Mouse (Mus musculus): ENCODE measurements around the gene Gm42417. TPM values are rescaled to one million over a fixed set of nuclear protein-coding genes. Genes with fewer than 3 reads are reported as not detected.

Gene Gm42417
- polyA plus RNA-seq, 1 experiment from 2014 or later: not detected

DNA sequence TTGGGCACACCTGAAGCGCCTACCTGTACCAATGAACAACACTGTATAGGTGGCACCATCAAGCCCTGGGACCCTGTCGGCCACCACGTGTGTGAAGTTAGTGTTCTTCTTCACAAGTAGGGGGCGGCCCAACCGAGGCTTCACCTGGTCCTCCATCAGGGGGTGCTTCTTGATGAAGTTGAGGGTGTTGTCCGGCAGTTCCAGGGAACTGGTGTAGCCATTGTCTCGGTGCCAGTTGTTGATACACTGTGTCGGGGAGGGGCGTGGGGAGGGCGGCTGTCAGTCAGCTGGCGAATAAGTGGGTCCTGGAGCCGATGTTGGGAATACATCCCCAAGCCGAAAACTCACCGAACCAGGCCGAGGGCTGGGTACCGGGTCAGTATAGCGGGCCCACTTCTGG is 12.7 kb upstream of the Gm42417 start:
- peaks cover 55% of the 10 kb centered on the region for H3K4me1 ChIP-seq
- no peak for ATAC-seq (ENCODE audit: low FRiP score, low read depth)
- 91% methylated on average over 17 of the region's 17 CpGs for WGBS

DNA sequence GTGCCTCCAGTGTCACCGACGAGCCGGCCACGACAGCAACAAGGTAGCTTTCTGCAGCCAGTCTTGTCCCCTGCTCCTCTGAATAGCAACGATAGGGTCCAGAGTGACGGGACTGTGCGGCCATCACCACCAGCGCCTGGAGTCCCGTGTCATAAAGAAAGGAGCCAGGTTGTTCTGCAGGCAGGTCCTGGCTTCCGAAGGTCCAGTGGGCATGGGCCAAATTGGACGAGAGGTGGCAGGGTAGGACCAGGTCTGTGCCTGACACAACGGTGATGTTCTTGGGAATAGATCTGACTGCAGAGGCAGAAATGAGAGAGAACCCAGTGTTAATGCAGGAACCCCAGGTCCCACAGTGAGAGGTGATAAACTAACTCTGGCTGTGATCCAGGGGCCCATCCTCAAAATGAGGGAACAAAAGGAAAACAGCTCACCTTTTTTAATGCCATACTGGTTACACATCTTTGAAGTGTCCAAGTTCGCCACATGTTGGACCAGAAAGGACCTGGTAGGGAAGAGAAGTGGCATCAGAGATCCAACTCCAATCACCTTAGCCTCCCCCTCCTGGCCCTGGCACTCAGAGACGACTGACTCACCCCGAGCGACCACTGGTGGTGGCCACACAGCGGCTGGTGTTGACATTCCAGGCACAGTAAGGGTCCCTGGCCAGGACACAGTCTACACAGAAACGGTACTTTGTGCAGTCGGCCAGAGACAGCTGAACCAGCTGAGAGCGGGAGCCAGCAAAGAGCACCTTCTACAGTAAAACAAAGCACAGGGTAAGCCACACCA is 11.0 kb upstream of the Gm42417 start:
- peaks cover 71% of the 10 kb centered on the region for H3K36me3 ChIP-seq
- WGBS: 80% methylated on average over 20 of the region's 20 CpGs
- no peak overlapping the region for H3K4me3 ChIP-seq
- ATAC-seq (ENCODE audit: low FRiP score, low read depth): no peak
- no peaks in the 10 kb centered on the region for H3K27me3 ChIP-seq (replicated peaks)
- H3K9ac ChIP-seq: no peak overlapping the region
- H3K4me2 ChIP-seq (replicated peaks): no peak overlapping the region
- H3K4me1 ChIP-seq: peaks cover 53% of the 10 kb centered on the region
- H3K27ac ChIP-seq: no peak overlapping the region
- no peaks in the 10 kb centered on the region for H3K9me3 ChIP-seq

More for the DNA sequence above, 12.7 kb upstream of the Gm42417 start:
- Histone ChIP-seq H3K9ac (no peak overlapping the region), H3K27ac (no peak overlapping the region), H3K9me3 (no peaks in the 10 kb centered on the region), H3K36me3 (peaks cover 72% of the 10 kb centered on the region), H3K27me3 (replicated peaks) (no peaks in the 10 kb centered on the region), H3K4me3 (no peak overlapping the region), H3K4me2 (replicated peaks) (no peak overlapping the region)

DNA sequence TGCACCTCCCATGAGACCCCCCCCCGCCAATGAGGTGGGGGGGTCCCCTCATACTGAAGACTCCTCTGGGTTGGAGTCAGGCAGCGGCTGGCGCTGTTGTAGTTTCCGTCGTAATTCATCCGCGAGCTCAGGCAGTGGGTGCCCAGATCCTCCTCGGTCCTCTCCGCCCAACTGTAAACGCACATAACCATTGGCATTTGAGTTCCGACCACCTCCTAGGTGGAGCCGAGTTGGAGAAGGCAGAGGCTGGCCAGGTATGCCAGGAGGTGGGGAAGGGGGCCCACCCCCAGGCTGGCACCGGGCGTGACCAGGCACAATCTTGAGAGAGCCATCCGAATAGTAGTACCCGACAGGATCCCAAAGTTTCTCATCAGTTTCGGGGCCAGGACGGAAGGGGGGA is 10.3 kb upstream of the Gm42417 start:
- no peak overlapping the region; the same call in 1 of the 2 replicates for H3K9ac ChIP-seq
- no peaks in the 10 kb centered on the region for H3K27me3 ChIP-seq (replicated peaks)
- H3K27ac ChIP-seq: no peak overlapping the region
- H3K4me3 ChIP-seq: no peak overlapping the region
- H3K36me3 ChIP-seq: peaks cover 63% of the 10 kb centered on the region
- 83% methylated on average over 18 of the region's 18 CpGs for WGBS
- no peak for ATAC-seq (ENCODE audit: low FRiP score, low read depth)
- H3K4me2 ChIP-seq (replicated peaks): no peak overlapping the region
- peaks cover 45% of the 10 kb centered on the region for H3K4me1 ChIP-seq
- no peaks in the 10 kb centered on the region for H3K9me3 ChIP-seq

DNA sequence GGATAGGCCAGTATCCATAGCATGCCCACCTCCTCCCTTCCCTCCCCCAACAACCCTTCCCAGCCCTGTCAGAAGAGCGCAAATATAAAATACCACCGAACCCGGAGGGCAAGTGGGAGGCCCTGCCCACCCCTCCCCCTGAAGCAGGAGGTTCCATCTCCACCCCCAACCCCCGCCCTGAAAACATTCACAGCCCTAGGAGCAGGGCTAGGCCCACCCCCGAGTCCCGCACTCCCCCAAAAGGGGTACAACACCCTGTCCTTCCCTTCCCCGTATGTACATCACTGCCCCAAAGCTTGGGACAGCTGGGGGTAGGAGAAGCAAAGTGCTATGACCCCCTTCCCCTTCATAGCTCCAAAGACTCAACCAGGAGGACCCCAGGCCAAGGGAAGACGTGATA is 9.5 kb upstream of the Gm42417 start:
- peaks cover 38% of the 10 kb centered on the region for H3K4me1 ChIP-seq
- no peaks in the 10 kb centered on the region for H3K27me3 ChIP-seq (replicated peaks)
- no peak overlapping the region for H3K27ac ChIP-seq
- H3K9ac ChIP-seq: 0 out of 2 replicates have a peak overlapping the region, but pooled peaks have one; percentile 18
- peak overlapping the region; percentile 35 for H3K4me2 ChIP-seq (replicated peaks)
- no peaks in the 10 kb centered on the region for H3K9me3 ChIP-seq
- WGBS: 62% methylated on average over 8 of the region's 8 CpGs
- H3K4me3 ChIP-seq: no peak overlapping the region
- ATAC-seq (ENCODE audit: low FRiP score, low read depth): no peak
- H3K36me3 ChIP-seq: peaks cover 56% of the 10 kb centered on the region

DNA sequence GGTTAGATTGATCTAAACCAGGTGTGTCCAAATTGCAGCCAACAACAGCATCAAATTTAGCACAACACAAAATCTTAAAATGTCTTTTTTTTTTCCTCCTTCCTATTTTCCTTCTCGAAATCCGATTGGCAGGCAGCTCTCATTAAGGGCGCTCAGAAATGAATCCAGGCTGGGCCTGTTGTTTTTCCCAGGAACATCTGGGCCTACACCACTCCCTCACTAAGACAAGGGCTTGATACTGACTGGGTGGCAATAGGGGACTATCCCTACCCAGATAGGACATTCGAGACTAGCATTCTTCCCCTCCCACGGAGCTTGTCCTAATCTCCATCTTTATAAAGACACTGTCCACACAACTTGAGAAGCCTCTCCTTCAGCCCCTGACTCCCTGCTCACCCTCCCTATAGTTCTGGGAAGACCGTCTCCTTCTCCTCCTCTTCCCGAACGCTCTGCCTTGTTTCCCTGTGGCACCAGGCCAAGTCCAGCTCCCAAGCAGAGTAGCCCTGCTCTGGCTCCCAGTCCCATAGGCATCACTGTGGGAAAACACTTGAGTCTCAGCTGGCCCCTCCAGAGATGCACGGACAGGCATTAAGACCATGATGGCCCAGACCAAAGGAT is 8.9 kb upstream of the Gm42417 start:
- WGBS: 46% methylated on average over 9 of the region's 9 CpGs
- Histone ChIP-seq H3K4me3 (no peak overlapping the region), H3K27ac (peak overlapping the region; percentile 33; the same call in 1 of the 2 replicates), H3K9me3 (no peaks in the 10 kb centered on the region), H3K4me2 (replicated peaks) (peak overlapping the region; percentile 35; the same call in 1 of the 2 replicates), H3K36me3 (peaks cover 49% of the 10 kb centered on the region), H3K4me1 (peaks cover 36% of the 10 kb centered on the region), H3K27me3 (replicated peaks) (no peaks in the 10 kb centered on the region), H3K9ac (no peak overlapping the region)
- no peak for ATAC-seq (ENCODE audit: low FRiP score, low read depth)

DNA sequence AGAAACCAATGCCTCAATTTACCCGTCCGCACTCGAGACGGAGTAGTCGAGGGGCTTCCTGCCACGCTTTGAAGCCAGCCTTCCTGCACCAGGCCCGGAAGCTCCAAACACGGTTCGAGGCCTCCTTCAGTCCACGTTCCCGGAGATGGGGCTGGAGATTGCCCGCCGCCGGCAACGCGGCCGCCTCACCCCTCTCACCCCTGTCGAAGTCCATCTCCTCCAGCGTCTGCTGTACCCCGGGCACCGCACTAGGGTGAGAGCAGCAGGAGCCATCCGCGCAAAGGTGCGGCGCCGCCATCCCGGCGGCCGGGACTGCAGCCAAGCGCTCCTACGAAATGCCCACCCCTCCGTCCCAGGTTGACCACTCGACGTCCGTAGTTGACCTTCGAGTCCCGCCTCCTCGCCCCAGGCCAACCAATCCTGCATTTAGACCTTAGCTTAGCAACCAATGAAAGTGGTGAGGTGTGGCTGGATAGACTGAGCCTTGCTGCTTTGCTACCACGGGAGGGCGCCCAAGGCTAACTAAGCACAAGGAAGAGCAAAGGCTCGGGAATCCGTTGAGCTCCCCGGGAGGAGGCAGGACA is 7.8 kb upstream of the Gm42417 start, which contains the start of gene Ankrd39:
Gene Ankrd39 (minus strand): TSS at position 558 of the 584 bp plus-strand sequence.
- peak; percentile 95 for ATAC-seq (ENCODE audit: low FRiP score, low read depth)
- Histone ChIP-seq H3K9me3 (no peaks in the 10 kb centered on the region), H3K36me3 (peaks cover 47% of the 10 kb centered on the region), H3K27me3 (replicated peaks) (no peaks in the 10 kb centered on the region), H3K4me3 (peak within 1 kb of the TSS; percentile 61), H3K4me2 (replicated peaks) (peak within 1 kb of the TSS; percentile 69), H3K9ac (peak within 1 kb of the TSS; percentile 73), H3K27ac (peak within 1 kb of the TSS; percentile 38), H3K4me1 (peaks cover 36% of the 10 kb centered on the region)
- under 1% methylated on average over 43 of the region's 43 CpGs for WGBS

DNA sequence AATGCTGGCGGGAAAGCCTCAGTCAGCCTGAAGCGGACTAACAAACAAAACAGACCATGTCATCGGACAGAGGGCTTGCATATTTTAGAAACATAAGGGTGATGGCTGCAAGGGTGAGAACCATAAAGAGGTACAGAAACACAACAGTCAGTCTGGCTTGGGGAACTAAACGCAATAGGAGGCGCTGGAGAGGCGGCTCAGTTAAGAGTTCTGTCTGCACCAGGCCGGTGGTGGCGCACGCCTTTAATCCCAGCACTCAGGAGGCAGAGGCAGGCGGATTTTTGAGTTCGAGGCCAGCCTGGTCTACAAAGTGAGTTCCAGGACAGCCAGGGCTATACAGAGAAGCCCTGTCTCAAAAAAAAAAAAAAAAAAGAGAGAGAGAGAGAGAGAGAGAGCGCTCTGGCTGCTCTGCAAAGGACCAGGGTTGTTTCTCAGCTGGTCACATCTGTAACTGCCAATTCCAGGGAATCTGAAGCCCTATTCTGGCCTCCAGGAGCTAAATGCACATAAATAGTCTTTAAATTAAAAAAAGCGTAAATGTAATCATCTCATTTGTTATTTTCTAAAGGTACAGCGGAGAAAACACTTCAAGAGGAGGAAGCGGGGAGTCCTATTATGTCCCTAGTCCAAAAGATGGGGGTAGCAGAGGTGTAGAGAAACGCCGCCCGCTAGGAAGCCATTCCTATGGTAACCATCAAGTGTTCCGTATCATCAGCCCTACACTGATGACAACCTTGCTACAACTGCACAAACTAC is 6.8 kb upstream of the Gm42417 start:
- ATAC-seq (ENCODE audit: low FRiP score, low read depth): no peak
- no peaks in the 10 kb centered on the region for H3K27me3 ChIP-seq (replicated peaks)
- H3K9ac ChIP-seq: peak overlapping the region; percentile 73
- peaks cover 46% of the 10 kb centered on the region for H3K36me3 ChIP-seq
- H3K27ac ChIP-seq: no peak overlapping the region
- no peaks in the 10 kb centered on the region for H3K9me3 ChIP-seq
- peaks cover 33% of the 10 kb centered on the region for H3K4me1 ChIP-seq
- peak overlapping the region; percentile 61 for H3K4me3 ChIP-seq
- 72% methylated on average over 19 of the region's 19 CpGs for WGBS
- H3K4me2 ChIP-seq (replicated peaks): peak overlapping the region; percentile 69

DNA sequence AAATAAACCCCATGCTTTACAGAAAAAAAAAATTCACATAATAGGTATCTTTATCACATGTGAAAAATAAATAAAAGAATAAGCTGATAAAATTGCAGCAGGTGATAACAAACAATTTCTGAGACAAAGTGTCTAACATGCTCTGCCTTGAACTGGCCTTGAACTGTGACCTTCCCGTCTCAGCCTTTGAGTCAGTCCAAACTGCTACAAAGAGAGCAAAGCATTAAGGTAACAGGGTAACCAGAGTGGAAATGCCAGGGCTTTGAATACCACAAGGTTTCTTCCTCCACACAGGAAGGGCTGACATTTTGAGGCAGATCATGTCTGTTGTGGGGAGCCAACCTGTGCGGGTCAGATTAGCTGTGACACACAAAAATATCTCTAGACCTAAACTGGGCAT is 6.2 kb upstream of the Gm42417 start:
- no peak for ATAC-seq (ENCODE audit: low FRiP score, low read depth)
- H3K36me3 ChIP-seq: peaks cover 44% of the 10 kb centered on the region
- WGBS: 79% methylated on average over 2 of the region's 2 CpGs
- no peak overlapping the region for H3K9ac ChIP-seq
- H3K4me2 ChIP-seq (replicated peaks): no peak overlapping the region
- no peak overlapping the region for H3K27ac ChIP-seq
- no peak overlapping the region for H3K4me3 ChIP-seq
- H3K4me1 ChIP-seq: peaks cover 33% of the 10 kb centered on the region
- no peaks in the 10 kb centered on the region for H3K27me3 ChIP-seq (replicated peaks)
- no peaks in the 10 kb centered on the region for H3K9me3 ChIP-seq

DNA sequence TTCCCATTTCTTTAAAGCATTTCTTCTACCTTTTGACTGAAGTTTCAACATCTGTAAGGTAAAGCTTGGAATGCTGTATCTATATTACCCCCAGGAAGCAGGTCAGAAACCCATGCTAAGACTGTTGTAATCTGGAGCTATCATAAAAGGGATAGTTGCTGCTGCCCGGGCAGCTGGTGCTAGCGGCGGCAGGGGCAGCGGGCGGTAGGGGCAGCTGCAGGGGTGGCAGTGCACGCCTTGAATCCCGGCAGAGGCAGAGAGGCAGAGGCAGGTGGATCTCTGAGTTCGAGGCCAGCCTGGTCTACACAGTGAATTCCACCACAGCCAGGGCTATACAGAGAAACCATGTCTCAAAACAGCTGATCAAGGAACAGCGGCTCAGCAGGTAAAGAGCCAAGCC is 3.7 kb upstream of the Gm42417 start:
- H3K9ac ChIP-seq: no peak overlapping the region
- 90% methylated on average over 9 of the region's 9 CpGs for WGBS
- no peaks in the 10 kb centered on the region for H3K27me3 ChIP-seq (replicated peaks)
- H3K4me2 ChIP-seq (replicated peaks): no peak overlapping the region
- peaks cover 29% of the 10 kb centered on the region for H3K36me3 ChIP-seq
- H3K27ac ChIP-seq: no peak overlapping the region
- no peak overlapping the region for H3K4me3 ChIP-seq
- no peaks in the 10 kb centered on the region for H3K9me3 ChIP-seq
- H3K4me1 ChIP-seq: peaks cover 14% of the 10 kb centered on the region
- ATAC-seq (ENCODE audit: low FRiP score, low read depth): no peak

DNA sequence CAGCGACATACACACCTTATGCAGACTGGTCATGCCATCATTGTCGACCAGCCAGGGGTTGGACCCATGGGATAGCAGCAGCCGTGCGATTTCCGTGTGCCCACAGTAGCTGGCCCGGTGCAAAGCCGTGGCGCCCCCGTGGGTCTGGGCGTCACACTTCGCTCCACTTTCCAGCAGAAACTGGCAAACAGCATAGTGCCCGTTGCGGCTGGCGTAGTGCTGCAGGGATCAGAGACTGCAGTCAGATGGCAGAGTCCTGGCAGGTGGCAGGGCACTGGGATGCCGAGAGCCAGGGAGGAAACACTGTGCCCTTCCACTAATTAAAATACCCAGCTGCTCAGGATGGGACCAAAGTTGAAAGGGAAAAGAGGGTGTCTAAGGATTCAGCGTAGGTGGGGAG is 2.6 kb upstream of the Gm42417 start:
- Histone ChIP-seq H3K27me3 (replicated peaks) (no peaks in the 10 kb centered on the region), H3K9me3 (no peaks in the 10 kb centered on the region), H3K4me3 (no peak overlapping the region), H3K36me3 (peaks cover 29% of the 10 kb centered on the region), H3K4me2 (replicated peaks) (no peak overlapping the region), H3K27ac (no peak overlapping the region), H3K9ac (no peak overlapping the region), H3K4me1 (peaks cover 7% of the 10 kb centered on the region; the same call in 1 of the 2 replicates)
- WGBS: 95% methylated on average over 16 of the region's 16 CpGs
- ATAC-seq (ENCODE audit: low FRiP score, low read depth): no peak

DNA sequence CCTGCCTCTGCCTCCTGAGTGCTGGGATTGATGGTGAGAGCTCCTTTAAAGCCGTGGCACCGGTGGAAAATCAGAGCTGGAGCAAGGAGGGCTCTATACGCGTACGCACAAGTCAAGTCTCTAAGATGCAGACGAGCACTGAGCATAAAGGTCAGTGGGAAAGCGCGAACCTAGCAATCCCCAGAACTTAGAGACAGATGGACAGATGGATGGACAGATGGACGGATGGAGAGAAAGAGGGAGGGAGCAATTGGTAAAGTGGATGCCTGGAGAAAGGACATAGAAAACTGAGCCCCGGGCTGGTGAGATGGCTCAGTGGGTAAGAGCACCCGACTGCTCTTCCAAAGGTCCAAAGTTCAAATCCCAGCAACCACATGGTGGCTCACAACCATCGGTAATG is 1.6 kb upstream of the Gm42417 start:
- Histone ChIP-seq H3K4me1 (no peaks in the 10 kb centered on the region), H3K27me3 (replicated peaks) (no peaks in the 10 kb centered on the region), H3K4me2 (replicated peaks) (no peak overlapping the region), H3K36me3 (peaks cover 29% of the 10 kb centered on the region), H3K9me3 (no peaks in the 10 kb centered on the region), H3K4me3 (no peak overlapping the region), H3K9ac (no peak overlapping the region), H3K27ac (no peak overlapping the region)
- no peak for ATAC-seq (ENCODE audit: low FRiP score, low read depth)
- WGBS: 91% methylated on average over 12 of the region's 12 CpGs

DNA sequence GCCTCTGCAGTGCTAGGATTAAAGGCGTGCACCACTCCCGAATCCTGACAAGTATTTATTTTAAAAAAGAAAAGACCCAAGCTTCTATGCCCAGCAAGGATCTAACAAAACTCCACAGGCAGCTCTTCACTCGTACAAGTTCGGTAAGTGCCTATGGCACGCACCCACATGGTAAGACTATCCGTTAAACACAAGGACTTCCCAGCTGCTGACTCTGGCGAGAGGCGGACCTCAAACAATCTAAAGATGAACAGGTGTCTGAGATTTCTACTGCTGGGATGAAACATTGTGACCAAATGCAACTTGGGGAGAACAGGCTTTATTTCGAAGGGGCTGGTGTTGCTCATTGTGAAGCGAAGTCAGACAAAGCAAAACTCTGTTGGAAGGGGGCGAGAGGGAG is 903 bp upstream of the Gm42417 start:
- Histone ChIP-seq H3K9ac (no peak overlapping the region), H3K9me3 (no peaks in the 10 kb centered on the region), H3K27ac (no peak overlapping the region), H3K36me3 (peaks cover 29% of the 10 kb centered on the region), H3K4me3 (no peak overlapping the region), H3K27me3 (replicated peaks) (no peaks in the 10 kb centered on the region), H3K4me2 (replicated peaks) (no peak overlapping the region), H3K4me1 (no peaks in the 10 kb centered on the region)
- no peak for ATAC-seq (ENCODE audit: low FRiP score, low read depth)
- 90% methylated on average over 11 of the region's 11 CpGs for WGBS
